Mouse (Mus musculus) olfactory bulb, adult 2 months (tissue): ENCODE data around the gene Best3.

Experiments used
- CTCF ChIP-seq: fragments of 200-500 bp; IDR thresholded peaks from 2 replicates; pipeline ENCODE4 v1.5.1; 2012; ENCODE audit warnings: low read depth, mild to moderate bottlenecking, low read length, moderate library complexity; ENCODE audit not compliant: insufficient read depth
- POLR2A ChIP-seq: fragments of 200-500 bp; IDR thresholded peaks from 2 replicates; pipeline ENCODE4 v1.6.1; 2012; ENCODE audit warnings: mild to moderate bottlenecking, low read depth, low read length, moderate library complexity; ENCODE audit not compliant: insufficient read depth

DNA sequence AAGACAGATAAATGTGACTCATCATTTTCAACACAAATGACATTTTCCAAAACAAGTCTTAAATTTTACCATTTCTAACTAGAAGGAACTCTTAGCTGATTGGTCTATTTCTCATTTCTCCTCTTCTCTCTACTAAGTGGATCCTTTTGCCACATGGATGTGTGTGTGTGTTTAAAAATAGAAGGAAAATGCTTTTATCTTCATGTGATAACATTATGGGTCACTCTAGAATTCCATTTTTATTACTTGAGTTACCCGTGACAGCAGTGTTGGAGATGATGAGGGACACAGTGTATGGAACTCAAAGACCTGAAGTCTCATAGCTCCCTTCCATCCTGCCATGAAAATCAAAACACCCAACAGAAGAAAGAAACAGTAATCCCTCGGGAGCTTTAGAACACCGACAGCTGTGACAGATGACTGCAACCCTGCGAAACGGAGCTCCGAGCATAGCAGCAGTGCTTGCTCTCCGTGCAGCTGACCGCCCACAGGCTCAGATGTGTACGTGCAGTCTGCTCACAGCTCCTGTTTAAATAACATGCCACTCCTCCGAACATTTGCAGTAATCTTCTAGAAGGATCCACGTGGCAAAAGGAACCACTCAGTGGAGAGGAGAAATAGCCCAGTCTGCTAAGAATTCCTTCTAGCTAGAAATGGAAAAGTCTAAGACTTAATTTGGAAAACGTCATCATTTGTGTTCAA, 27.7 kb downstream of the Best3 start:
- no peak for TF ChIP-seq CTCF
- no peak for TF ChIP-seq POLR2A
